Mouse (Mus musculus) testis, adult 2 months (tissue): Measurements from ENCODE around the gene Rnh1.
A peak's percentile ranks its signal among the peaks of the same experiment; 100 is the strongest.

Source experiments
- CTCF ChIP-seq: fragments of 200-500 bp; IDR thresholded peaks from 2 replicates; pipeline ENCODE4 v1.5.1; 2012; ENCODE audit warnings: low read depth, mild to moderate bottlenecking, inconsistent platforms, low read length, moderate library complexity; ENCODE audit not compliant: control insufficient read depth, insufficient read depth, insufficient replicate concordance
- POLR2A ChIP-seq: fragments of 200-500 bp; IDR thresholded peaks from 2 replicates; pipeline ENCODE4 v1.6.1; 2012; ENCODE audit warnings: low read depth, mild to moderate bottlenecking, inconsistent platforms, low read length, moderate library complexity; ENCODE audit not compliant: control insufficient read depth

DNA sequence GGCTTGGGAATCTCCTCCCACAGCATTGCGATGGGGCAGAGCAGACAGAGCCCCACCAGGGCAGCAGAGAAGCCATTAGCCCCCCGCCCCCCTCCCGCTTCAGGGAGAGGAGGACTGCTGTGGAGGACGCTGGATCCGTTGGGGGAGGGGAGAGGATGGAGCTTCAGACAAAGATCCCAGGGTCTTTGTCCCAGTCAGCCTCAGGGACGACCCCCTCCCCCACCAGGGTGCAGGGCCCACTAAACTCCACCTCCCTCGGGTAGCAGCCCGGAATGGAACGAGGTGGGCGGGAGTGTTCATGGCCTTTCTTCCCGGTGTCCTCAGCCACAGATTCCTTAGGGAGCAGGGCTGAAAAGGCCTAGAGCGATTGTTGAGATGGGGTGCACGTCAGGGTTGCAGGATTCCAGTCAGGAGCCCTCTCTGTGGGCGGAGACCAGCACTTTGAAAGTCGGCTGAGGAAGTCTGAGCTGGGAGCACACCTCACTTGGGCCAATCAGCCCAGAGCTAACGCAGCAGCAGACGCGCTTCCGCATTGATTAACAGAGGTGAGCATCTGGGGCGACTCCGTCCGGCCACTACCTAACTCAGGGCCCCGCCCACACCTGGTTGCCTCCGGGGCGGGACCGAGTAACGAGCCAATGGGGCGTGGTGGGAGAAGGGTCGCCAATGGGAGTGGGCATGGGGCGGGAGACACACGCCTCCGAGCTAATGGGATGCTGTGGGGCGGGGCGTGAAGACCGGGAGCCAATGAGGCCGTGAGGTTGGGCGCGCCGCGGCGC, 42.6 kb upstream of the Rnh1 start, which contains the start of gene Rassf7:
- TF ChIP-seq CTCF (0 out of 2 replicates have a peak, but pooled peaks have one; percentile 1), POLR2A (peak; percentile 56)
